Mouse (Mus musculus) hindbrain, postnatal 0 days (tissue): Measurements from ENCODE around the gene Ckm. TPM values are rescaled to one million over a fixed set of nuclear protein-coding genes. Genes with fewer than 3 reads are reported as not detected.

Experiments used
- ATAC-seq: fragments of 200-750 bp; cut with Nextera tagmentation; 2 replicates; pipeline ENCODE4 v1.8.0; 2017; ENCODE audit warnings: mild to moderate bottlenecking, moderate TSS enrichment, moderate library complexity
- DNase-seq: peaks from one replicate; pipeline ENCODE4 v3.0.0-alpha.2; 2015; ENCODE audit warnings: low spot score
- H3K27ac ChIP-seq: fragments of 300-500 bp; sonication (generic); 2 replicates; pipeline ENCODE4 v1.5.1; 2014; ENCODE audit warnings: mild to moderate bottlenecking
- H3K27me3 ChIP-seq: fragments of 300-500 bp; sonication (generic); 2 replicates; pipeline ENCODE4 v1.6.1; 2014; ENCODE audit warnings: low read length, mixed read lengths; ENCODE audit not compliant: insufficient read depth
- H3K36me3 ChIP-seq: fragments of 300-500 bp; sonication (generic); 2 replicates; pipeline ENCODE4 v1.6.1; 2014; ENCODE audit warnings: low read length, mixed read lengths; ENCODE audit not compliant: insufficient read depth
- H3K4me1 ChIP-seq: fragments of 300-500 bp; sonication (generic); 2 replicates; pipeline ENCODE4 v1.6.1; 2014; ENCODE audit warnings: antibody characterized with exemption, low read length, mixed read lengths; ENCODE audit not compliant: insufficient read depth
- H3K4me2 ChIP-seq: fragments of 300-500 bp; sonication (generic); 2 replicates; pipeline ENCODE4 v1.6.1; 2014; ENCODE audit warnings: low read depth, mild to moderate bottlenecking, low read length, moderate library complexity, mixed read lengths
- H3K4me3 ChIP-seq: fragments of 300-500 bp; sonication (generic); 2 replicates; pipeline ENCODE4 v1.5.1; 2014; ENCODE audit warnings: low read length
- H3K9ac ChIP-seq: fragments of 300-500 bp; sonication (generic); replicated peaks from 2 replicates; pipeline ENCODE4 v1.6.1; 2014; ENCODE audit warnings: mild to moderate bottlenecking, low read length, moderate library complexity, mixed read lengths
- H3K9me3 ChIP-seq: fragments of 300-500 bp; sonication (generic); 2 replicates; pipeline ENCODE4 v1.6.1; 2016; ENCODE audit warnings: low read length, mixed read lengths
- CTCF ChIP-seq: IDR thresholded peaks from 2 replicates; pipeline ENCODE4 v1.5.1; 2016; ENCODE audit warnings: antibody characterized with exemption, control low read depth, low read depth
- WGBS: fragments of 180-500 bp; shearing (Covaris S2); extraction: QIAGEN DNeasy Blood & Tissue Kit; methylation state at CpG from one replicate; pipeline ENCODE4 v1.1.7; 2014; 5-methylcytosine and 5-hydroxymethylcytosine counted together
- polyA plus RNA-seq: library from polyadenylated mRNA; unstranded; fragments of >200 nt; fragmentation: Nextera tagmentation; extraction: Ambion mirVana; gene quantifications from 2 replicates; pipeline ENCODE4 v1.2.1, GENCODE M21; 2015
- total RNA-seq: library from RNA; depleted of rRNA; stranded (reverse); fragments of >200 nt; gene quantifications from 2 replicates; pipeline ENCODE4 v1.2.3, GENCODE M21; 2014

The Ckm gene
- total and polyA plus RNA-seq, 2 experiments from 2014 or later = 0.14 to 3.9 TPM

GRCm38 (mm10) chr7:19383708-19384107 is 20.9 kb upstream of the Ckm start:
- ATAC-seq = no peak

GRCm38 (mm10) chr7:19388699-19389413 is 15.7 kb upstream of the Ckm start:
- H3K4me1 ChIP-seq = no peaks in the 10 kb centered on the region
- H3K27me3 ChIP-seq = no peaks in the 10 kb centered on the region
- TF ChIP-seq CTCF = no peak
- WGBS = 50% methylated on average over 10 of the region's 10 CpGs
- no peak overlapping the region for H3K9ac ChIP-seq
- H3K36me3 ChIP-seq = peaks cover 71% of the 10 kb centered on the region
- no peaks in the 10 kb centered on the region for H3K9me3 ChIP-seq
- H3K4me3 ChIP-seq = no peak overlapping the region
- DNase-seq = peak; percentile 48
- peak; percentile 54; the same call in 1 of the 2 replicates for ATAC-seq
- peak overlapping the region; percentile 54 for H3K27ac ChIP-seq
- no peak overlapping the region for H3K4me2 ChIP-seq

More at GRCm38 (mm10) chr7:19383708-19384107, 20.9 kb upstream of the Ckm start:
- Histone ChIP-seq H3K9me3 (no peaks in the 10 kb centered on the region), H3K27me3 (no peaks in the 10 kb centered on the region), H3K9ac (no peak overlapping the region), H3K36me3 (peaks cover 34% of the 10 kb centered on the region), H3K4me2 (no peak overlapping the region), H3K27ac (no peak overlapping the region), H3K4me3 (no peak overlapping the region), H3K4me1 (no peaks in the 10 kb centered on the region; the same call in 1 of the 2 replicates)
- 90% methylated on average over 9 of the region's 9 CpGs for WGBS
- no peak for DNase-seq
- no peak for TF ChIP-seq CTCF

DNA sequence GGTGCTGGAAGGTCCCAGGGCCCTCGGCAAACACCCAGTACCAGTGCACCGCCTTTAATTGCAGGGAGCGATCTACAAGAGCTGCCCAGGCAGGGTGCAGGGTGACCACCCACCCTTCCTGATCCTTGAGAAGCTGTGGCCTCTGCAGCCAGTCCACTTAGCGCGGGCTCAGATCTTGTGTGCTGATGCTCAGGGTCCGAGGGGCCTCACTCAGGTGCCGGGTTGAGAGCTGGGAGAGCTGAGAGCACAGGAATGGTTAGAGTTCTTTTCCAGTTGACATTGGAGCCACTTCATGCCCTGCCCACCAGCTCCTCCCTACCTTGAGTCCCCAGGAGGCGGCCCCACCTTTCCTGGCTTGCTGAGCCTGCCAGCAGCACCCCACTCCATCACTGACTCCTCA is 10.1 kb upstream of the Ckm start:
- H3K4me2 ChIP-seq = no peak overlapping the region
- no peaks in the 10 kb centered on the region for H3K9me3 ChIP-seq
- H3K27ac ChIP-seq = no peak overlapping the region
- H3K4me3 ChIP-seq = no peak overlapping the region
- H3K27me3 ChIP-seq = no peaks in the 10 kb centered on the region
- WGBS = 91% methylated on average over 8 of the region's 8 CpGs
- 0 out of 2 replicates have a peak, but pooled peaks cover 2% of the 10 kb centered on the region for H3K4me1 ChIP-seq
- TF ChIP-seq CTCF = no peak
- ATAC-seq (no peak), DNase-seq (no peak)
- H3K9ac ChIP-seq = no peak overlapping the region
- peaks cover 51% of the 10 kb centered on the region for H3K36me3 ChIP-seq

GRCm38 (mm10) chr7:19399496-19400280 is 4.9 kb upstream of the Ckm start:
- WGBS = 4% methylated on average over 27 of the region's 27 CpGs
- Histone ChIP-seq H3K27me3 (peaks cover 27% of the 10 kb centered on the region), H3K4me3 (no peak overlapping the region), H3K4me2 (peak overlapping the region; percentile 46), H3K9me3 (no peaks in the 10 kb centered on the region), H3K9ac (peak overlapping the region; percentile 30; the same call in 1 of the 2 replicates), H3K4me1 (peaks cover 7% of the 10 kb centered on the region; the same call in 1 of the 2 replicates), H3K36me3 (peaks cover 12% of the 10 kb centered on the region; the same call in 1 of the 2 replicates), H3K27ac (no peak overlapping the region)
- TF ChIP-seq CTCF = no peak
- DNase-seq (no peak), ATAC-seq (0 out of 2 replicates have a peak, but pooled peaks have one; percentile 5)

- ATAC-seq (no peak), DNase-seq (no peak)
- Histone ChIP-seq H3K27ac (no peak overlapping the region), H3K27me3 (peaks cover 32% of the 10 kb centered on the region), H3K4me1 (peaks cover 7% of the 10 kb centered on the region; the same call in 1 of the 2 replicates), H3K36me3 (no peaks in the 10 kb centered on the region), H3K9me3 (no peaks in the 10 kb centered on the region), H3K4me3 (no peak overlapping the region), H3K4me2 (no peak overlapping the region), H3K9ac (no peak overlapping the region)
- WGBS = 77% methylated on average over 4 of the region's 4 CpGs
- peak; percentile 32; the same call in 1 of the 2 replicates for TF ChIP-seq CTCF
Measured at GRCm38 (mm10) chr7:19400946-19401345, 3.6 kb upstream of the Ckm start.

GRCm38 (mm10) chr7:19402535-19403112 is 2.0 kb upstream of the Ckm start:
- Histone ChIP-seq H3K4me2 (no peak overlapping the region), H3K27me3 (peaks cover 32% of the 10 kb centered on the region), H3K9me3 (no peaks in the 10 kb centered on the region), H3K4me1 (peaks cover 7% of the 10 kb centered on the region; the same call in 1 of the 2 replicates), H3K4me3 (no peak overlapping the region), H3K36me3 (no peaks in the 10 kb centered on the region), H3K9ac (no peak overlapping the region), H3K27ac (no peak overlapping the region)
- DNase-seq (no peak), ATAC-seq (no peak)
- TF ChIP-seq CTCF = no peak
- 60% methylated on average over 9 of the region's 9 CpGs for WGBS
